Mouse (Mus musculus) lung, embryonic 14.5 days (tissue): ENCODE measurements at regions not wholly inside any gene's neighbourhood (a gene's known extent, or its start where the extent isn't known, plus 50 kb on each side); places are given as distances from the start of the nearest gene placed in this dataset.

Source experiments
- ATAC-seq: fragments of 200-750 bp; cut with Nextera tagmentation; 2 replicates; pipeline ENCODE4 v1.8.0; 2017; ENCODE audit warnings: mild to moderate bottlenecking, moderate TSS enrichment, moderate library complexity; ENCODE audit not compliant: insufficient read depth
- DNase-seq: peaks from one replicate; pipeline ENCODE4 v3.0.0-alpha.2; 2015
- H3K27ac ChIP-seq: fragments of 300-500 bp; sonication (generic); 2 replicates; pipeline ENCODE4 v1.5.1; 2014; ENCODE audit warnings: low read depth, mild to moderate bottlenecking, moderate library complexity
- H3K27me3 ChIP-seq: fragments of 300-500 bp; sonication (generic); 2 replicates; pipeline ENCODE4 v1.6.1; 2014; ENCODE audit warnings: low read length, control low read depth; ENCODE audit not compliant: insufficient read depth
- H3K36me3 ChIP-seq: fragments of 300-500 bp; sonication (generic); 2 replicates; pipeline ENCODE4 v1.6.1; 2014; ENCODE audit warnings: control low read depth; ENCODE audit not compliant: insufficient read depth
- H3K4me1 ChIP-seq: fragments of 300-500 bp; sonication (generic); 2 replicates; pipeline ENCODE4 v1.6.1; 2014; ENCODE audit warnings: antibody characterized with exemption, control low read depth; ENCODE audit not compliant: insufficient read depth
- H3K4me2 ChIP-seq: fragments of 300-500 bp; sonication (generic); 2 replicates; pipeline ENCODE4 v1.6.1; 2014; ENCODE audit warnings: mild to moderate bottlenecking
- H3K4me3 ChIP-seq: fragments of 300-500 bp; sonication (generic); 2 replicates; pipeline ENCODE4 v1.5.1; 2014; ENCODE audit warnings: low read depth, low read length
- H3K9ac ChIP-seq: fragments of 300-500 bp; sonication (generic); 2 replicates; pipeline ENCODE4 v1.6.1; 2014
- H3K9me3 ChIP-seq: fragments of 300-500 bp; sonication (generic); 2 replicates; pipeline ENCODE4 v1.6.1; 2016; ENCODE audit warnings: low read depth, low read length, control low read depth
- CTCF ChIP-seq: IDR thresholded peaks from 2 replicates; pipeline ENCODE4 v1.5.1; 2016; ENCODE audit warnings: antibody characterized with exemption, low read depth
- WGBS: fragments of 180-500 bp; shearing (Covaris S2); extraction: QIAGEN DNeasy Blood & Tissue Kit; methylation state at CpG from one replicate; pipeline ENCODE4 v1.1.7; 2014; 5-methylcytosine and 5-hydroxymethylcytosine counted together

- 73% methylated on average over 5 of the region's 5 CpGs for WGBS
- Histone ChIP-seq H3K4me1 (no peaks in the 10 kb centered on the region), H3K36me3 (no peaks in the 10 kb centered on the region), H3K4me2 (no peak overlapping the region), H3K9ac (no peak overlapping the region), H3K27me3 (no peaks in the 10 kb centered on the region), H3K4me3 (no peak overlapping the region), H3K9me3 (no peaks in the 10 kb centered on the region), H3K27ac (no peak overlapping the region)
- TF ChIP-seq CTCF = no peak
- DNase-seq = no peak
- no peak for ATAC-seq
These were observed 595.6 kb downstream of the Nr2f2 start for GRCm38 (mm10) chr7:69770980-69771348.

- no peak overlapping the region for H3K4me3 ChIP-seq
- H3K9ac ChIP-seq = no peak overlapping the region
- no peaks in the 10 kb centered on the region for H3K9me3 ChIP-seq
- H3K4me1 ChIP-seq = no peaks in the 10 kb centered on the region
- TF ChIP-seq CTCF = no peak
- H3K27ac ChIP-seq = no peak overlapping the region
- WGBS = 56% methylated on average over 22 of the region's 22 CpGs
- H3K36me3 ChIP-seq = no peaks in the 10 kb centered on the region
- DNase-seq (no peak), ATAC-seq (no peak)
- no peaks in the 10 kb centered on the region for H3K27me3 ChIP-seq
- H3K4me2 ChIP-seq = no peak overlapping the region
These were observed 596.1 kb downstream of the Nr2f2 start for GRCm38 (mm10) chr7:69770313-69770979.

GRCm38 (mm10) chr7:69766451-69766850 lies 600.1 kb downstream of the Nr2f2 start:
- DNase-seq = peak; percentile 75
- no peak overlapping the region for H3K27ac ChIP-seq
- TF ChIP-seq CTCF = no peak
- ATAC-seq = no peak
- no peaks in the 10 kb centered on the region for H3K27me3 ChIP-seq
- H3K4me2 ChIP-seq = no peak overlapping the region
- no peak overlapping the region for H3K9ac ChIP-seq
- no peak overlapping the region for H3K4me3 ChIP-seq
- no peaks in the 10 kb centered on the region for H3K4me1 ChIP-seq
- H3K9me3 ChIP-seq = no peaks in the 10 kb centered on the region
- WGBS = 38% methylated on average over 4 of the region's 4 CpGs
- no peaks in the 10 kb centered on the region for H3K36me3 ChIP-seq

DNA sequence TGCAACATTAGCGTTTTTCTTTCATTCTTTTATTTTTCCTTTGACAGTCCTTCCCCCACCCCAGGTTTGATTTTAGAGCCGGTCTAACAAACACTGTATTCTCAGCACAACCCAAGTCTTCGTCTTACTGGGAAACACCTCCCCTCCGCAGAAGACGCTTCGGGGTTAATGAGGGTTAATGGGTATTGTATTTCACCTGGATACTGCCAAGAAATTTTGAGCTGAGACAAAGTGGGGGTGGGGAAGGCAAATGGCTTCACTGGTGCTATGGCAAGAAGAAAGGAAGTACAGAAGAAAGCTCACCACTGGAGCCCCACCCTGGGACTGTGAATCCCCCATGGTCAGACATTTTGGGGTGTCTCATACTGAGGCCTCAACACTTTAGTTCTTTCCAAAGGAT lies 626.0 kb downstream of the Nr2f2 start:
- Histone ChIP-seq H3K27ac (no peak overlapping the region), H3K9ac (no peak overlapping the region), H3K4me1 (no peaks in the 10 kb centered on the region), H3K27me3 (no peaks in the 10 kb centered on the region), H3K9me3 (no peaks in the 10 kb centered on the region), H3K4me2 (no peak overlapping the region), H3K36me3 (no peaks in the 10 kb centered on the region), H3K4me3 (no peak overlapping the region)
- ATAC-seq (no peak), DNase-seq (no peak)
- 44% methylated on average over 6 of the region's 6 CpGs for WGBS
- TF ChIP-seq CTCF = no peak

GRCm38 (mm10) chr7:69738998-69739397 lies 627.5 kb downstream of the Nr2f2 start:
- no peak overlapping the region for H3K4me3 ChIP-seq
- no peak overlapping the region for H3K4me2 ChIP-seq
- H3K36me3 ChIP-seq = no peaks in the 10 kb centered on the region
- H3K27ac ChIP-seq = no peak overlapping the region
- no peaks in the 10 kb centered on the region for H3K4me1 ChIP-seq
- no peak overlapping the region for H3K9ac ChIP-seq
- TF ChIP-seq CTCF = no peak
- DNase-seq = no peak
- no peaks in the 10 kb centered on the region for H3K9me3 ChIP-seq
- 83% methylated on average over 7 of the region's 7 CpGs for WGBS
- ATAC-seq = no peak
- H3K27me3 ChIP-seq = no peaks in the 10 kb centered on the region

GRCm38 (mm10) chr7:69715081-69715480 lies 651.5 kb downstream of the Nr2f2 start:
- ATAC-seq = no peak

GRCm38 (mm10) chr7:69670211-69670610 lies 696.3 kb downstream of the Nr2f2 start:
- ATAC-seq (no peak), DNase-seq (no peak)
- Histone ChIP-seq H3K4me2 (no peak overlapping the region), H3K36me3 (no peaks in the 10 kb centered on the region), H3K4me3 (no peak overlapping the region), H3K27me3 (no peaks in the 10 kb centered on the region), H3K9me3 (no peaks in the 10 kb centered on the region), H3K9ac (no peak overlapping the region), H3K4me1 (no peaks in the 10 kb centered on the region), H3K27ac (no peak overlapping the region)
- WGBS = 42% methylated on average over 1 of the region's 1 CpGs
- TF ChIP-seq CTCF = no peak

More at GRCm38 (mm10) chr7:69715081-69715480, 651.5 kb downstream of the Nr2f2 start:
- Histone ChIP-seq H3K9me3 (no peaks in the 10 kb centered on the region), H3K4me3 (no peak overlapping the region), H3K9ac (no peak overlapping the region), H3K36me3 (no peaks in the 10 kb centered on the region), H3K27ac (no peak overlapping the region), H3K4me1 (no peaks in the 10 kb centered on the region), H3K27me3 (no peaks in the 10 kb centered on the region), H3K4me2 (no peak overlapping the region)
- WGBS = 84% methylated on average over 5 of the region's 5 CpGs
- DNase-seq = no peak
- no peak for TF ChIP-seq CTCF
